Mouse (Mus musculus): ENCODE results near the gene Tal1. TPM values are rescaled to one million over a fixed set of nuclear protein-coding genes. Genes with fewer than 3 reads are reported as not detected.

Gene Tal1
- total and polyA plus RNA-seq, 3 experiments, result 2.9 to 3.3 (median 3.1) TPM

GRCm38 (mm10) chr4:115075204-115075915, 19.1 kb downstream of the Tal1 start:
- Histone ChIP-seq H3K79me2 (replicated peaks; ENCODE audit: control insufficient read depth, insufficient read depth, low read length) (no peaks in the 10 kb centered on the region), H3K4me3 (no peak overlapping the region), H3K27ac (peak overlapping the region; percentile 78), H3K36me3 (ENCODE audit: control insufficient read depth, insufficient read depth, low read length) (no peaks in the 10 kb centered on the region), H3K9ac (ENCODE audit: low read depth, low read length) (peak overlapping the region; percentile 7; the same call in 1 of the 2 replicates), H3K27me3 (ENCODE audit: control insufficient read depth, insufficient read depth, low read length) (no peaks in the 10 kb centered on the region), H3K4me1 (ENCODE audit: control insufficient read depth, insufficient read depth, low read length) (peaks cover 23% of the 10 kb centered on the region)
- DNase-seq, result peak; percentile 48 to 58
- TF ChIP-seq EP300 (IDR thresholded peaks at IDR 0.05; ENCODE audit: insufficient read depth, low read depth, low read length) (peak; percentile 57; the same call in 1 of the 2 replicates), CTCF (IDR thresholded peaks at IDR 0.05) (no peak), POLR2A (IDR thresholded peaks at IDR 0.05; ENCODE audit: insufficient read depth, low read depth, low read length) (peak; percentile 56)
- 28% methylated on average over 3 of the region's 3 CpGs for WGBS
- intact Hi-C loops (cut with DNase I), result loop anchor here (2.0 kb wide), 1 partner anchor 17 kb away; no protein-coding TSS in a partner anchor

GRCm38 (mm10) chr4:115078892-115079820, 22.9 kb downstream of the Tal1 start:
- Histone ChIP-seq H3K4me1 (ENCODE audit: control insufficient read depth, insufficient read depth, low read length) (peaks cover 20% of the 10 kb centered on the region), H3K36me3 (ENCODE audit: control insufficient read depth, insufficient read depth, low read length) (no peaks in the 10 kb centered on the region), H3K9ac (ENCODE audit: low read depth, low read length) (no peak overlapping the region), H3K27ac (no peak overlapping the region; the same call in 1 of the 2 replicates), H3K79me2 (replicated peaks; ENCODE audit: control insufficient read depth, insufficient read depth, low read length) (no peaks in the 10 kb centered on the region), H3K27me3 (ENCODE audit: control insufficient read depth, insufficient read depth, low read length) (no peaks in the 10 kb centered on the region), H3K4me3 (no peak overlapping the region)
- peak; percentile 35 to 46 for DNase-seq
- intact Hi-C loops (cut with DNase I), result no loop called here
- 46% methylated on average over 10 of the region's 10 CpGs for WGBS
- no peak for TF ChIP-seq EP300 (IDR thresholded peaks at IDR 0.05; ENCODE audit: insufficient read depth, low read depth, low read length)
- no peak for TF ChIP-seq CTCF (IDR thresholded peaks at IDR 0.05)
- TF ChIP-seq POLR2A (IDR thresholded peaks at IDR 0.05; ENCODE audit: insufficient read depth, low read depth, low read length), result no peak

- intact Hi-C loops (cut with DNase I), result no loop called here
- peaks cover 15% of the 10 kb centered on the region for H3K4me1 ChIP-seq (ENCODE audit: control insufficient read depth, insufficient read depth, low read length)
- no peaks in the 10 kb centered on the region for H3K27me3 ChIP-seq (ENCODE audit: control insufficient read depth, insufficient read depth, low read length)
- no peak overlapping the region for H3K27ac ChIP-seq
- no peak overlapping the region for H3K4me3 ChIP-seq
- H3K36me3 ChIP-seq (ENCODE audit: control insufficient read depth, insufficient read depth, low read length), result no peaks in the 10 kb centered on the region
- no peaks in the 10 kb centered on the region for H3K79me2 ChIP-seq (replicated peaks; ENCODE audit: control insufficient read depth, insufficient read depth, low read length)
- TF ChIP-seq CTCF (IDR thresholded peaks at IDR 0.05) (no peak), EP300 (IDR thresholded peaks at IDR 0.05; ENCODE audit: insufficient read depth, low read depth, low read length) (no peak), POLR2A (IDR thresholded peaks at IDR 0.05; ENCODE audit: insufficient read depth, low read depth, low read length) (no peak)
- 45% methylated on average over 5 of the region's 5 CpGs for WGBS
- DNase-seq, result no peak
- no peak overlapping the region for H3K9ac ChIP-seq (ENCODE audit: low read depth, low read length)
These were observed 23.7 kb downstream of the Tal1 start for GRCm38 (mm10) chr4:115079821-115080349.

- Histone ChIP-seq H3K4me3 (no peak overlapping the region), H3K27me3 (ENCODE audit: control insufficient read depth, insufficient read depth, low read length) (no peaks in the 10 kb centered on the region; the same call in 1 of the 2 replicates), H3K9ac (ENCODE audit: low read depth, low read length) (no peak overlapping the region), H3K4me1 (ENCODE audit: control insufficient read depth, insufficient read depth, low read length) (peaks cover 5% of the 10 kb centered on the region), H3K27ac (no peak overlapping the region), H3K36me3 (ENCODE audit: control insufficient read depth, insufficient read depth, low read length) (no peaks in the 10 kb centered on the region), H3K79me2 (replicated peaks; ENCODE audit: control insufficient read depth, insufficient read depth, low read length) (no peaks in the 10 kb centered on the region)
- TF ChIP-seq CTCF (IDR thresholded peaks at IDR 0.05), result no peak
- intact Hi-C loops (cut with DNase I), result no loop called here
- DNase-seq, result no peak
- 76% methylated on average over 3 of the region's 3 CpGs for WGBS
These were observed 26.8 kb downstream of the Tal1 start for GRCm38 (mm10) chr4:115083031-115083430.

GRCm38 (mm10) chr4:115085522-115086095, 29.4 kb downstream of the Tal1 start:
- no peaks in the 10 kb centered on the region for H3K79me2 ChIP-seq (replicated peaks; ENCODE audit: control insufficient read depth, insufficient read depth, low read length)
- no peaks in the 10 kb centered on the region; the same call in 1 of the 2 replicates for H3K4me1 ChIP-seq (ENCODE audit: control insufficient read depth, insufficient read depth, low read length)
- no peaks in the 10 kb centered on the region for H3K36me3 ChIP-seq (ENCODE audit: control insufficient read depth, insufficient read depth, low read length)
- peak; percentile 59 to 79 for DNase-seq
- TF ChIP-seq CTCF (IDR thresholded peaks at IDR 0.05), result peak; percentile 86
- peak; percentile 87 for TF ChIP-seq EP300 (IDR thresholded peaks at IDR 0.05; ENCODE audit: insufficient read depth, low read depth, low read length)
- TF ChIP-seq POLR2A (IDR thresholded peaks at IDR 0.05; ENCODE audit: insufficient read depth, low read depth, low read length), result no peak
- H3K27ac ChIP-seq, result no peak overlapping the region
- WGBS, result 20% methylated on average over 6 of the region's 6 CpGs
- H3K9ac ChIP-seq (ENCODE audit: low read depth, low read length), result no peak overlapping the region
- no peaks in the 10 kb centered on the region; the same call in 1 of the 2 replicates for H3K27me3 ChIP-seq (ENCODE audit: control insufficient read depth, insufficient read depth, low read length)
- no peak overlapping the region for H3K4me3 ChIP-seq
- intact Hi-C loops (cut with DNase I), result loop anchor here (1.0 to 5.0 kb wide), 3 partner anchors 38 to 88 kb away; no protein-coding TSS in a partner anchor

All from heart, adult 2 months (tissue).